Mouse (Mus musculus) midbrain, postnatal 0 days (tissue): Measurements from ENCODE around the gene Klk1b26. TPM values are rescaled to one million over a fixed set of nuclear protein-coding genes. Genes with fewer than 3 reads are reported as not detected.
"Not testable (repeated sequence)": the region's sequence is repeated elsewhere in the genome, so short reads cannot be mapped to it uniquely, and the experiment has no call there.

Source experiments
- ATAC-seq: fragments of 200-750 bp; cut with Nextera tagmentation; 2 replicates; pipeline ENCODE4 v1.8.0; 2017; ENCODE audit warnings: moderate number of reproducible peaks, mild to moderate bottlenecking, moderate TSS enrichment, moderate library complexity; ENCODE audit not compliant: low FRiP score
- DNase-seq: peaks from one replicate; pipeline ENCODE4 v3.0.0-alpha.2; 2015; ENCODE audit warnings: low spot score
- H3K27ac ChIP-seq: fragments of 300-500 bp; sonication (generic); 2 replicates; pipeline ENCODE4 v1.5.1; 2014; ENCODE audit warnings: low read depth, mild to moderate bottlenecking, low read length, mixed read lengths
- H3K27me3 ChIP-seq: fragments of 300-500 bp; sonication (generic); 2 replicates; pipeline ENCODE4 v1.6.1; 2014; ENCODE audit warnings: low read length, control low read depth, mixed read lengths; ENCODE audit not compliant: insufficient read depth
- H3K36me3 ChIP-seq: fragments of 300-500 bp; sonication (generic); 2 replicates; pipeline ENCODE4 v1.6.1; 2014; ENCODE audit warnings: low read length, control low read depth, mixed read lengths; ENCODE audit not compliant: insufficient read depth
- H3K4me1 ChIP-seq: fragments of 300-500 bp; sonication (generic); 2 replicates; pipeline ENCODE4 v1.6.1; 2014; ENCODE audit warnings: mild to moderate bottlenecking, control low read depth, antibody characterized with exemption, low read length, mixed read lengths; ENCODE audit not compliant: insufficient read depth
- H3K4me2 ChIP-seq: fragments of 300-500 bp; sonication (generic); 2 replicates; pipeline ENCODE4 v1.6.1; 2014; ENCODE audit warnings: low read depth, mild to moderate bottlenecking, low read length, mixed read lengths; ENCODE audit not compliant: poor library complexity, severe bottlenecking
- H3K4me3 ChIP-seq: fragments of 300-500 bp; sonication (generic); 2 replicates; pipeline ENCODE4 v1.5.1; 2014; ENCODE audit warnings: low read depth, mild to moderate bottlenecking, low read length, moderate library complexity
- H3K9ac ChIP-seq: fragments of 300-500 bp; sonication (generic); replicated peaks from 2 replicates; pipeline ENCODE4 v1.6.1; 2014; ENCODE audit warnings: mild to moderate bottlenecking, low read length, moderate library complexity, mixed read lengths; ENCODE audit not compliant: poor library complexity, severe bottlenecking
- H3K9me3 ChIP-seq: fragments of 300-500 bp; sonication (generic); 2 replicates; pipeline ENCODE4 v1.6.1; 2016; ENCODE audit warnings: low read length, control low read depth
- CTCF ChIP-seq: IDR thresholded peaks from 2 replicates; pipeline ENCODE4 v1.5.1; 2016; ENCODE audit warnings: antibody characterized with exemption, mild to moderate bottlenecking
- WGBS: fragments of 180-500 bp; shearing (Covaris S2); extraction: QIAGEN DNeasy Blood & Tissue Kit; methylation state at CpG from one replicate; pipeline ENCODE4 v1.1.7; 2014; 5-methylcytosine and 5-hydroxymethylcytosine counted together
- polyA plus RNA-seq: library from polyadenylated mRNA; unstranded; fragments of >200 nt; fragmentation: Nextera tagmentation; extraction: Ambion mirVana; gene quantifications from 2 replicates; pipeline ENCODE4 v1.2.1, GENCODE M21; 2015
- total RNA-seq: library from RNA; depleted of rRNA; stranded (reverse); fragments of >200 nt; gene quantifications from 2 replicates; pipeline ENCODE4 v1.2.3, GENCODE M21; 2014; rRNA removed

The Klk1b26 gene
- total RNA-seq = not detected in 2 replicates
- not detected in 2 replicates for polyA plus RNA-seq

GRCm38 (mm10) chr7:44011868-44012267 is at the start of gene Klk1b26:
TSS of gene Klk1b26 (plus strand) at chr7:44012168.
- ATAC-seq, H3K27ac ChIP-seq, H3K9me3 ChIP-seq, H3K27me3 ChIP-seq, DNase-seq, H3K9ac ChIP-seq, H3K4me3 ChIP-seq, H3K36me3 ChIP-seq, H3K4me1 ChIP-seq, H3K4me2 ChIP-seq: not testable (repeated sequence)

GRCm38 (mm10) chr7:43966451-43966850 is 45.5 kb upstream of the Klk1b26 start, which contains the start of gene Klk1b1:
TSS of gene Klk1b1 (plus strand) at chr7:43966751.
- Histone ChIP-seq H3K36me3 (no peaks in the 10 kb centered on the region), H3K9ac (no peak within 1 kb of the TSS), H3K9me3 (no peaks in the 10 kb centered on the region), H3K4me3 (no peak within 1 kb of the TSS), H3K27me3 (no peaks in the 10 kb centered on the region), H3K27ac (no peak within 1 kb of the TSS), H3K4me1 (no peaks in the 10 kb centered on the region), H3K4me2 (no peak within 1 kb of the TSS)
- WGBS = 65% methylated on average over 3 of the region's 3 CpGs
- no peak for TF ChIP-seq CTCF
- DNase-seq (no peak), ATAC-seq (no peak)

GRCm38 (mm10) chr7:43967058-43967457 is 44.9 kb upstream of the Klk1b26 start:
- ATAC-seq (no peak), DNase-seq (no peak)
- Histone ChIP-seq H3K9ac (no peak overlapping the region), H3K9me3 (no peaks in the 10 kb centered on the region), H3K27ac (no peak overlapping the region), H3K4me2 (no peak overlapping the region), H3K4me1 (no peaks in the 10 kb centered on the region), H3K4me3 (no peak overlapping the region), H3K27me3 (no peaks in the 10 kb centered on the region), H3K36me3 (no peaks in the 10 kb centered on the region)
- TF ChIP-seq CTCF = no peak
- 85% methylated on average over 3 of the region's 3 CpGs for WGBS

DNA sequence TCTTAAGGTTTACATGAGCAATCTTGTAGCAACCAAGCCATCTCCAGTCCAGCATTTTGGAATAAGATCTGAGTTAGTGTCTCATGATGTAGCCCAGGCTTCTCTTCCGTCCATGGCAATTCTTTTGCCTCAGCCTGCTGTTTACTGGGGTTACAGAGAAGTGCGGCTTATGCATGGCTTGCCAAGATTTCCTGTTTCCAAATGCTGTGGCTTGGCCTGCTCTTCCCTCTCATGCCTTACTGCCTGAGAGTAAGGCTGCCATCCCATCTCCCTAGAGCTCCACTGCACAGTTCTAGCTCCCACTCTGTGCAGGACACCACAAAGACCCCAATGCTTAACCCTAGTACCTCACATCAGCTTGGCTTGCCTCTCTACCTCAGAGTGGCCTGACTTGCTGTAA is 44.4 kb upstream of the Klk1b26 start:
- no peak for TF ChIP-seq CTCF
- H3K36me3 ChIP-seq = no peaks in the 10 kb centered on the region
- ATAC-seq (no peak), DNase-seq (no peak)
- no peak overlapping the region for H3K4me3 ChIP-seq
- 84% methylated on average over 2 of the region's 2 CpGs for WGBS
- H3K27ac ChIP-seq = no peak overlapping the region
- no peak overlapping the region for H3K9ac ChIP-seq
- no peaks in the 10 kb centered on the region for H3K9me3 ChIP-seq
- no peaks in the 10 kb centered on the region for H3K4me1 ChIP-seq
- H3K4me2 ChIP-seq = no peak overlapping the region
- no peaks in the 10 kb centered on the region for H3K27me3 ChIP-seq

DNA sequence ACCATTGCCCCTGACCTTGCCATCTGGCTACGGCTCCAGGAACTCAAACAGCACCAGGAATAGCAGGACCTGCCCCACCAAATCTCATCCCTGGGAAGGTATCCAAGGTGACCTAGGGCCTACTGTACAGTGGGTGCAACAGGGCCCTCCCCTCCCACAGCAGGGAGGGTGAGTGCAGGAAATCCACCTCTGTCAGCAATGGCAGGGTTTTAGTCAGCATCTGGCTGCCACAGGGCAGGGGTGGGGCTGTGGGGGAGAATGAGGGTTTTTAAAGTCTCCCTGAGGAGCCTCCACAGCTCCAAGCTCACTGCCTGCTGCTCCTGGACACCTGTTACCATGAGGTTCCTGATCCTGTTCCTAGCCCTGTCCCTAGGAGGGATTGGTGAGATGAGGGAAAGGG is 36.2 kb upstream of the Klk1b26 start, which contains the start of gene Klk1b9:
Klk1b9 (plus strand) TSS at position 301 of the 400 bp plus-strand sequence.
- DNase-seq, H3K4me1 ChIP-seq, ATAC-seq, H3K4me2 ChIP-seq, H3K9me3 ChIP-seq, H3K9ac ChIP-seq, H3K36me3 ChIP-seq, H3K27me3 ChIP-seq, H3K4me3 ChIP-seq, H3K27ac ChIP-seq: not testable (repeated sequence)
- WGBS = 71% methylated on average over 1 of the region's 1 CpGs

DNA sequence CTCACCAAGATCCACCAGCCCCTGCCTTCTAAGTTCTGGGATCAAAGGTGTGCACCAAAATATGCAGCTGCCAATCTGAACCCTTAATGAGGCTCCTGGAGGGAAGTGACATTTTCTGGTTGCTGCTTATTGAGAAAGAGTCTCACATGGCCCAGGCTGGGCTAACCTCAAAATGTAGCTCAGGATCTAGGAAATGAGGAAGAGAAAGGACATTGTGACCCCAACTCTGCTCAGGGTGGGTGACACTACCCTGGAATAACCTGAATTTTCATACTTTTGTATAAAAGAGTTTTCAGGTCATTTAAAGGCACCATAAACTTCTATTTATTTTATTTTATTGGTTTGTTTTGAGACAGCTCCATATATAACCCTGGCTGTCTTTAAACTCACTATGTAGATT is 26.3 kb upstream of the Klk1b26 start:
- no peaks in the 10 kb centered on the region for H3K36me3 ChIP-seq
- ATAC-seq = no peak
- H3K27ac ChIP-seq = no peak overlapping the region
- no peak overlapping the region for H3K4me3 ChIP-seq
- H3K9me3 ChIP-seq = no peaks in the 10 kb centered on the region
- H3K4me2 ChIP-seq = no peak overlapping the region
- H3K4me1 ChIP-seq = no peaks in the 10 kb centered on the region
- no peaks in the 10 kb centered on the region for H3K27me3 ChIP-seq
- DNase-seq = no peak
- H3K9ac ChIP-seq = no peak overlapping the region
- no peak for TF ChIP-seq CTCF

GRCm38 (mm10) chr7:43994821-43995220 is 17.1 kb upstream of the Klk1b26 start:
- H3K4me2 ChIP-seq, DNase-seq, H3K4me3 ChIP-seq, H3K27ac ChIP-seq, H3K9me3 ChIP-seq, H3K9ac ChIP-seq, ATAC-seq, H3K36me3 ChIP-seq, H3K4me1 ChIP-seq, H3K27me3 ChIP-seq: not testable (repeated sequence)
- WGBS = 60% methylated on average over 1 of the region's 1 CpGs

GRCm38 (mm10) chr7:43995577-43995976 is 16.4 kb upstream of the Klk1b26 start, which contains the start of gene Klk1b11:
TSS of gene Klk1b11 (plus strand) at chr7:43995877.
- not testable (repeated sequence) for H3K4me2 ChIP-seq, ATAC-seq, H3K36me3 ChIP-seq, H3K4me1 ChIP-seq, H3K9me3 ChIP-seq, H3K27ac ChIP-seq, DNase-seq, H3K27me3 ChIP-seq, H3K4me3 ChIP-seq, H3K9ac ChIP-seq
- WGBS = 88% methylated on average over 4 of the region's 4 CpGs
